Mouse (Mus musculus) gastrocnemius, postnatal 25 days (tissue): ENCODE results near the gene Gm6657. TPM values are rescaled to one million over a fixed set of nuclear protein-coding genes. Genes with fewer than 3 reads are reported as not detected.

Experiments used
- DNase-seq: peaks from one replicate; pipeline ENCODE4 v3.0.0; 2022
- long read RNA-seq, 2 experiments: library from polyadenylated mRNA; stranded (forward); transcript quantifications; one replicate each; pipeline ENCODE4 v2.0.0; 2021
- total RNA-seq, 2 experiments: library from RNA; stranded (reverse); gene quantifications; 1 replicate in 1 of 2; 2 replicates in 1 of 2; pipeline ENCODE4 v1.2.3; 2021

Gm6657 gene
- not detected for total RNA-seq
- long read RNA-seq, experiment 1 = 0 reads
- long read RNA-seq, experiment 2 = 0 reads

GRCm38 (mm10) chr12:78193942-78194341 lies at the start of gene Gm6657:
Gene Gm6657, plus strand, starts transcription at chr12:78194242.
- DNase-seq = no peak

GRCm38 (mm10) chr12:78153308-78154002 lies 40.6 kb upstream of the Gm6657 start:
- DNase-seq = no peak

GRCm38 (mm10) chr12:78170178-78170577 lies 23.9 kb upstream of the Gm6657 start:
- no peak for DNase-seq

GRCm38 (mm10) chr12:78173945-78174344 lies 20.1 kb upstream of the Gm6657 start:
- no peak for DNase-seq

- no peak for DNase-seq
Observed at GRCm38 (mm10) chr12:78174671-78175070, 19.4 kb upstream of the Gm6657 start.

GRCm38 (mm10) chr12:78181452-78181851 lies 12.6 kb upstream of the Gm6657 start:
- DNase-seq = no peak

- DNase-seq = no peak
Observed at GRCm38 (mm10) chr12:78195368-78195767, 1.3 kb downstream of the Gm6657 start.

GRCm38 (mm10) chr12:78203646-78204045 lies 9.6 kb downstream of the Gm6657 start:
- no peak for DNase-seq

- peak; percentile 11 for DNase-seq
Observed at GRCm38 (mm10) chr12:78205915-78206570, 12.0 kb downstream of the Gm6657 start.

- no peak for DNase-seq
Observed at GRCm38 (mm10) chr12:78206571-78206960, 12.5 kb downstream of the Gm6657 start.

GRCm38 (mm10) chr12:78209856-78210255 lies 15.8 kb downstream of the Gm6657 start:
- no peak for DNase-seq

GRCm38 (mm10) chr12:78215490-78215889 lies 21.4 kb downstream of the Gm6657 start:
- no peak for DNase-seq

GRCm38 (mm10) chr12:78219191-78219825 lies 25.3 kb downstream of the Gm6657 start:
- no peak for DNase-seq

- DNase-seq = peak; percentile 90
Observed at GRCm38 (mm10) chr12:78225707-78226518, 31.9 kb downstream of the Gm6657 start, which contains the start of gene Gphn. Gene Gphn, plus strand, starts transcription at chr12:78226379.

GRCm38 (mm10) chr12:78226519-78226875 lies 32.5 kb downstream of the Gm6657 start:
- DNase-seq = peak; percentile 89

GRCm38 (mm10) chr12:78227021-78227932 lies 33.2 kb downstream of the Gm6657 start:
- DNase-seq = peak; percentile 36

GRCm38 (mm10) chr12:78228139-78228538 lies 34.1 kb downstream of the Gm6657 start:
- DNase-seq = no peak

GRCm38 (mm10) chr12:78232560-78232959 lies 38.5 kb downstream of the Gm6657 start:
- no peak for DNase-seq

- DNase-seq = no peak
Observed at GRCm38 (mm10) chr12:78248366-78248765, 54.3 kb downstream of the Gm6657 start.

- peak; percentile 14 for DNase-seq
Observed at GRCm38 (mm10) chr12:78249151-78249550, 55.1 kb downstream of the Gm6657 start.
